Mouse (Mus musculus): ENCODE results near the gene Heatr9.
A peak's percentile ranks its signal among the peaks of the same experiment; 100 is the strongest.

Gene Heatr9

DNA sequence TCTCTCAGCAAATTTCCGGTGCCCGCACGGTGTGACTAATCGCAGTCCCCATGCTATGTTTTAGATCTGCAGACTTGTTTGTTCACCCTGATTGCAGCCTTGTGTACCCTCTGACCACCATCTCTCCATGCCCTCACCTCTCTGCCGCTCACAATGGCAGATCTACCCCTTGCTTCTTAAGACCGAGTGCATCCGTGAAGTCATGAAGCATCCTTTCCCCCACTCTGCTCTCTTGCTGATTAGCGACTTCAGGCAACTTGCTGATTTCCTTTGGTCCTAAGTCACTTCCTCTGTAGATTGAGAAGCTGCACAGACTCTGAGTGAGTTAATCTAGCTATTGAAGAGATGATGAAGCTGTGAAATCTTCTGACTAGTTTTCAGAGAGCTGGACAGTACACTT lies 12.2 kb upstream of the Heatr9 start:
- no peak for DNase-seq (ENCODE audit: extremely low spot score, low read depth, low spot score)

DNA sequence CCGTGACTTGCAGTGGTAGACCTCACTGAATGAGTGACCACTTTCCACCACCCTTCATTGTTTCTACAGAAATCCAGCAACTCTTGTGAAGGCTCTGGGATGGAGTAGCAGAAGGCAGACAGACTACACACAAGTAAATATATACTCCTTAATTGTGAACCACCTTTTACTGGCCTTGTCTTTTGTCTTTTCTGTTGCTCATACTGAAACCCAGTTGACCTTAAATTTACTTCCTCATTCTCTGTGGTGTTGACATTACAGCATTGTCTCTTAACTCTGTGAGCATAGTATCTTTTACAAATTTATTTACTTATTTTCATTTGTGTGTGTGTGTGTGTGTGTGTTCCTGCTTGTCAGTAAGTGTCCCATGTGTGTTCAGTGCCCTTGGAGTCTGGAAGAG lies 11.2 kb upstream of the Heatr9 start:
- DNase-seq (ENCODE audit: extremely low spot score, low read depth, low spot score), result no peak

DNA sequence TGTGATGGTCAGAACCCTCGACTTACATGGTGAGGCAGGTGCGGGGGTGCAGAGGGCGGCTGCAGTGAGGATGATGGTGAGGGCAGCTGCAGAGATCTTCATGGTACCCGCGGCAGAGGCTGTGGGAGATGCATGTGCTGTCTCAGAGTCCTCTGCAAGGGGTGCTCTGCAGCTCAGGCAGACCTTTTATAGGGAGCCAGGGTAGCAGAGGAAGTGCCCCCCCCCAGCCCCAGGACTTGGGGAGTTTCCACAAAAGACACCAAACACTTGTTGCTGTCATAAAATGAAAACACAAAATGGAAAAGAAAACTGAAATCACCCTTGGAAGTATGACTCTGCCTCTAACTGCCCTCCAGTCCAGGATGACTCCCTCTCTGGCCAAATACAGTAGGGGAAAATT lies 8.4 kb upstream of the Heatr9 start, which contains the start of gene Ccl5:
Gene Ccl5, minus strand, starts transcription at position 159 of the 400 bp plus-strand sequence.
- DNase-seq (ENCODE audit: extremely low spot score, low read depth, low spot score), result no peak

DNA sequence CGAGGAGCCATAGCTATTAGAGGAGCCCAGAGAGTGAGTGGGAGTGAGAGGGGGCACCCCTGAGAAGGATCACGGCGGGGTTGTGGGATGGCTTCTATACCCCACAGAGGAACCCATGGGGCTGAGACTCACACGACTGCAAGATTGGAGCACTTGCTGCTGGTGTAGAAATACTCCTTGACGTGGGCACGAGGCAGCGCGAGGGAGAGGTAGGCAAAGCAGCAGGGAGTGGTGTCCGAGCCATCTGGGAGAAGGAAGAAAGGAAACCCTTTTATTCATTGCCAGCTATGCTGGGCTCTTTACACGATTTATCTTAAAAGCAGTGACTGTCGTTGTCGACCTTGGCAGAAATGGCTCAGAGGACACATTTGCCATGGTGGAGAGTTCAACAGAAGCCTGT lies 7.0 kb upstream of the Heatr9 start:
- DNase-seq (ENCODE audit: extremely low spot score, low read depth, low spot score), result no peak

DNA sequence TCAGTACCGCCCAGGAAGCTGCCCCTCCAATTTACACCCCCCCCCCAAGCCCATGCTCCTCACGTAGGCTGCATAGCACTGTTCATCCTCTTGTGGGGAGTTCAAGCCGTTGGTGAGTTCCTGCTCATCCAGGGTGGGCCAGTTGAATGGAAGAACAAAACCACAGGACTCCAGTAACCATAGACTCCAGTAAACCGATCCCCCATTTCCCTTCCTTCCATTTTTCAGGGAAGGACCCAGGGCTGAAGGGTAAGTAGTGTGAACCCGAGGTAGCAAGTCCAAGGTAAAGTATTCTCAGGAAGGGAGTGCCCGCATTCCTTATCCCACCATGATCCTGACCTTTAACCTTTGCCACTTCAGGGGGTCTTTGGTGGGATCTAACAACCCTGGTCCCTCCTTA lies 3.6 kb downstream of the Heatr9 start:
- DNase-seq (ENCODE audit: extremely low spot score, low read depth, low spot score), result no peak

DNA sequence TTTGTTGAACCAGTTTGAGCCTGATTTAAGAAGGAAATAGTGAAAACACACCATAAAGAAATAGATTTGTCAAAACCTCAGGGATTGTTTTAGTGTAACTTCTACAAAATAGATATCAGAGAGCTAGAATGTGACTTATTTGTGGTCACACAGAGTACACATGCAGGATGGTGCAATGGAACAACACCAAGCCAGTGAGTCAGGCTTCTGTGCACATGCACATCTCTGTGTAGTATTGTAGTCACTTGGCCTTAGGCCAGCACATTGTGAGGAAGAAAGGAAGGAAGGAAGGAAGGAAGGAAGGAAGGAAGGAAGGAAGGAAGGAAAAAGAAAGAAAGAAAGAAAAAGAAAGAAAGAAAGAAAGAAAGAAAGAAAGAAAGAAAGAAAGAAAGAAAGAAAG lies 4.8 kb downstream of the Heatr9 start:
- no peak for DNase-seq (ENCODE audit: extremely low spot score, low read depth, low spot score)

DNA sequence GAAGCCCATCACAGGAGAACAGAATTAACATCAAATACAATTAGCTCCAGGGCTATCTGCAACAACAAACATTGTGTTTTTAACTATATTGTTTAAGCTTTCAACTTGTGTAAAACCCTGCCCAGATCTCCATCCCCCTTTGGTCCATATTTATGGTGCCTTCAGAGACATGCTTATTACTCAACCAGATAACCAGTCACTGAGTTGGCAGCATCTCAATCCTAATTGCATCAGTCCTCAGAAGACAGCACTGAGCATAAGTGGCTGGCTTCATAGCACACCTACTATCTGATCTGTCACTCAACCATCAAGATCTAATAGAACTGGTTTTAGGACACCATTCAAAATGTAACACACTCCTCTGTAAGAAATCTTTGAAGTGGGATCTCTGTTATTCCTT lies 12.5 kb downstream of the Heatr9 start:
- DNase-seq (ENCODE audit: extremely low spot score, low read depth, low spot score), result no peak

DNA sequence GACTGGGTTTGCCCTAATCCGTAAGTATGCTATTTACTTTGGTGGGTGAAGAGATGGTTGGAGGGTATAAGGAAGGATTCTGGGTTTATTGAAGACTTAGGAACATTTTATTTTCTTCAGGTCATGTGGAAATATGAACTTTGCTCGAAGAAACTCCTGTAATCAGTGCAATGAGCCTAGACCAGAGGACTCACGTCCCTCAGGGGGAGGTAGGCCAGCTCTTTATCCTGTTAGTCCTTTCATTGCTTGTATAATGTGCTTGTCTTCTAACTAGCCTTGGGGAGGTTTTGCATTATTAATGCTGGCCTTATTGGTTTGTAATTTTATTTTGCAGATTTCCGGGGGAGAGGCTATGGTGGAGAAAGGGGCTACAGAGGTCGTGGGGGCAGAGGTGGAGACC lies 17.7 kb downstream of the Heatr9 start:
- no peak for DNase-seq (ENCODE audit: extremely low spot score, low read depth, low spot score)

DNA sequence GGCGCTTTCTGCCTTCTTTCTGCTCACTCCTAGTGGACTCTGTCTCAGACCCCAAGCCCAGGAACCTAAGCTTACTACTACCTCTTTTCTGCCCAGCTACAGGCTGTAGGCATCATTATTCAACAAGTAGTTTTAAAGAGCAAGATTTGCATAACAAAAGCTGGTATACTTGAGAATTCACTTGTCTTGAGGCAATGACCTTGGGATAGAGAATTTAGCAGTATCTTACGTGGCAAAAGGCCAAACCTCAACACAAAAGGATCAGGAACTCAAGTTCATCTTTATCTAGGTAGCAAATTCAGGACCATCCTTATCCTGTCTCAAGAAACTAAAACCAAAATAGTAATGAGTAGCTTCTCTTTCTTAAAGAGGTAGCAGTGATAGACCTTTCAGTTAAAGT lies 26.4 kb downstream of the Heatr9 start:
- no peak for DNase-seq (ENCODE audit: extremely low spot score, low read depth, low spot score)

DNA sequence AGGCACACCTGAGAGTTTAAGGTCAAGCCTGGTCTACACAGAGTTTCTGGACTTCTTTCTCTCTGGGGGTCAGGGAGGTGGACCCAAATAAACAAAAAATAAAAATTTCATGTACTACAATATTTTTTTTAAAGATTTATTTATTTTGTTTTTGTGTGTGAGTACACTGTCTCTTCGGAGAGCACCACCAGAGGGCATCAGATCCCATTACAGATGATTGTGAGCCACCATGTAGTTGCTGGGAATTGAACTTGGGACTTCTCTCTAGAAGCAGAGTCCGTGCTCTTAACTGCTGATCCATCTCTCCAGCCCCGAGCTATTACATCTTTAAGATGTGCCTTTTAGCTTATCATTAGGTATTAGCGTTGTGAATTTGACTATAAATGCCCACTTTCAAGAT lies 30.5 kb downstream of the Heatr9 start:
- no peak for DNase-seq (ENCODE audit: extremely low spot score, low read depth, low spot score)

DNA sequence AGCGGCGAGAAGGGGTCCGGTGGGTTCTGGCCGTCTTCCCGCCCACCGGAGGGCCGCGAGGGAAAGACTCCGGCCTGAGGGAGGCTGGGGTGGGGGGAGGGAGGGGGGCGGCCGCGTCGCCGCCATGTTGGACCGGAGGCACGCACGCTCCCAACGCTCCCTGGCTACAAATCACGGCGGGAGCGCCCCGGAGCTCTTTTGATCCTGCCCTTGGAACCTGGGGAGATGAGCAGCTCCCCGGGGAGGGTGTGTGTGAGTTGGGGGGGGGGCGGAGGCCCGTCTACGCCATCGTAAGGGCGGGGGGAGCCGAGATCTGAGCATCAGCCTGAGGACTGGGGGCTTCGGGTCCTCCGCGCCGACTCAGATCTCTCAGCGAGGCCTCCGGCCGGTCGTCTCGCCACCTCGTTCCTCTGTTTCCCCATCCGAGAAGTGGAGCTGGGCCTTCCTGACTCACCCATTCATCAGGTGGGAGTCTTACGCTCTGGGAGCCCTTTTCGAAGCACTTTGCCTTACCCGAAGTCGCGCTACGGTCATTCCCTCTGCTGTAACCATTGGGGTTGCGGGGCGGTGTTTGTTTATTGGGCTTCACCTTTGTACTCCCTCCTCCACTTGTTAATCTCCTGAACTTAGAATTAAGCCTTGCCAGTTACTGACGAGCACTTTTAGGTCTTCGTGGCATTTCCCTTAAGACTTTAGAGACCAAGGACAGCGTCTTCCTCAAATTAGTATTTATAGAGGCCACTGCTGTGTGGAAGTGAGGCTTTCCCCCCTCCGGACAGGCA lies 48.5 kb downstream of the Heatr9 start:
- DNase-seq (ENCODE audit: extremely low spot score, low read depth, low spot score), result no peak

DNA sequence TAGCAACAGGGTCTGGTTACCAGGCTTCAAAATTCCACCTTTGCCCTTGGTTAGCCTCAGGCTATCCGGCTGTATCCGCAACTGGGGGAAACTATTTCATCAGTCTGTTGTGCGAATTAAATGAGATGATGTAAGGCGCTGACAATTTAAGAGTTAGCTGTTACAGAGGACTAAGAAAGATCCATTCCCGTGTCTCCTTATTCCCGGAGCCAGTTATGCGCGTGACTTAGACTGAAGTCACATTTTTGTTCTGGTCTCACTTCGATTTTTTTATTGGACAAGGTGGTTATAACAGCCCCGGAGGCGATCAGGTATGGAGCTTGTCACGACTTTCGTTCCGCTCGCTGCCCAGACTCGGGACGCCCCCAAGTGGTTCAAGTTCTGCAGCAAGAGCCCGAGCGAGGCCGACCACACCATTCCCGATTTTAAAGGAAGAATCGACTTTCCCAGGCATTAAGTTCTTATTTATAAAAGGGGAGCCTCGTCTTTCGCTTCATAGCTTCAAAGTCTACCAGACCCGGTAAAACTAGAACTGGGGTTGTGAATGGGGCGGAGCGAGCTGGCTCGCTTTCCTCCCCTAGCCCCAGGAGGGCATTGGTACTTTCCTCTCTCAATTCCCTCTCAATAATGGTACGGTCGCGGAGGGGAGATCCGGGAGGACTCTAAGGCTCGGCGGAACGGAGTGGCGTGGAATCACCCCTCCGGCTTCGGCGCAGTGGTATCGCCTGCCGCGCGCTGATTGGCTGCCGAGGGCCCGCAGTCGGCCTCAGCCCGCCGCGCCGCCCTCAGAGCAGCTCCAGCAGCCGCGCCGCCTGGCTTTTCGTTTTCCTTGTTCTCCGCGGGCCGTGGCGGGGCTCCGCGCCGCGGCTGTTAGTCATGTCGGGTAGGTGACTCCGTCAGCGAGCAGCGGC lies 49.4 kb downstream of the Heatr9 start, which contains the start of gene Taf15:
Gene Taf15, plus strand, starts transcription at position 763 of the 911 bp plus-strand sequence.
- DNase-seq (ENCODE audit: extremely low spot score, low read depth, low spot score), result peak; percentile 96

DNA sequence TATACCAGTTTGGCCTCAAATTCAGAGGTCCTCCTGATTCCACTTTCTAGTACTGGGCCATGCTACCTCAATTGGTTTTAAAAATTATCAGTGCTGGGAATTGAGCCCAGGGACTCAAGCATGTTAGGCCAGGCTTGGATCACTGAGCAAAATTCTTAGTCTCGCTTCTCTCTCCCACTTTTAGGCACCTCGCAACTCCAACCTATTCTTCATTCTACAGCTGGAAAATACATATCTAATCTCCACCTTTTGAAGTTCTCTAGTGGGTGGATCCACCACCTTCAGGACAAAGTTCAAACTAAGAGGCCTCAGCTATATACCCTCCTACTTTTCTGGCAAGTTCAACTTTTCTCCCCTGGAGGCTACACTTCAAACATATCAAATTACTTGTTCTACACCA lies 50.2 kb downstream of the Heatr9 start:
- DNase-seq (ENCODE audit: extremely low spot score, low read depth, low spot score), result no peak

DNA sequence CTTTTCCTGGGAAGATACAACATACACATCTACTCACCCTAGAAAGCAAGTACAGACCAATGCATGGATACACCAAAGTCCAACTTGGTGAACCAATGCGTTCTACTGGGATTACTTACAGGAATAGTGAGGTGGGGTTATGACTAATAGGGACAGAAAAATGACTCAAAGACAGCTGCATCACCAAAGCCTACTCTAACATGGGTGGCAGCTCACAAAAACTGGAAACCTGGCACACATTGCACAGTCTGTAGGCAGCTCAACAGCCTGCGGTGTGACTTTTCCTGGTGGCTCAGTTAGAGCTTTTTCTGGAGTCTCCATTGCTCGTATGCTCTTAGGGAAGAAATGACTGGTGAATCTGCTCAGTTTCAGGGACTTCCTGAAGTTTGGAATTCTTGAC lies 53.2 kb downstream of the Heatr9 start:
- DNase-seq (ENCODE audit: extremely low spot score, low read depth, low spot score), result no peak

DNA sequence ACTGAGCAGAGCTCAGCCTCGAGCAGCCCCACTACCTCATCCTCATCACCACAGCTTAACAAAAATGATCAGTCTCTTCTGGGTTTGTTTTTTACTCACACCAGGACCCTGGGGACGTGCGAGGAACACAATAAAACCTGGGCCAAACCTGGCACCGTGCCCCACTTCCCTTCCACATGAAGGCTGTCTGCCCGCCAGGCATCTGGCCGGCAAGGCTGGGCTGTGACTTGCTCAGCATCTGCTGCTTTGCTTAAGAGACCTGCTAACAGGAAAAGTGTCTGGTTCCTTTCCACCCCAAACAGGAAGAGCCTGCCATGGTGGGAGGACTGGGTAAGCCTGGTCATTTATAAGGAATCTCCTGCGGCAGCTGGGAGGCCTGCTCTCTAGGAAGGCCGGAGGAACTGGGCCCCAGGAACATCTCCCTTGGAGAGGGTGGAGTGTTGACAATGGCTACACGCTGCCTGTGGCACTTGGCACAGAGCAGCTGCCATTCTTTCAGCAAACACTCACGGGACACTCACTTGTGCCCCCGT lies 54.8 kb downstream of the Heatr9 start:
- DNase-seq (ENCODE audit: extremely low spot score, low read depth, low spot score), result no peak

DNA sequence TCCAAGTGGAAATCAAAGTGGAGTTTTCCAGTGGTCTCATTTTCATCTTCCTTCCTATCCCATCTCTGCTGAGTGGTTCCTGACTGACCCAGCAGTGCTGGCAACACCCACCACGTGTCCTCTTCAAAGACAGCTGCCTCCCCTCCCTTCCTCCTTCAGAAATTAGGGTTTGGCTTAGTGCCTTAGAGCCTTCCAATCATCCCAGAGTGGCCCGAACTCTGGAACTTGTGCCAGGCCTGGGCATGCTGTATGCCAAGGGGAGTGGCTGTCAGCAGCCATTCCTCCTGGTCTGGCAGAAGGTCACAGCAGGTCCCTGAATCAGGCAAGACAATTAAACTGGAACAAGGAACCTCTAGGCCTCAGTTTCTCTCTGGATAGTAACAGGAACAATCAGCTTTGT lies 56.0 kb downstream of the Heatr9 start:
- DNase-seq (ENCODE audit: extremely low spot score, low read depth, low spot score), result no peak

DNA sequence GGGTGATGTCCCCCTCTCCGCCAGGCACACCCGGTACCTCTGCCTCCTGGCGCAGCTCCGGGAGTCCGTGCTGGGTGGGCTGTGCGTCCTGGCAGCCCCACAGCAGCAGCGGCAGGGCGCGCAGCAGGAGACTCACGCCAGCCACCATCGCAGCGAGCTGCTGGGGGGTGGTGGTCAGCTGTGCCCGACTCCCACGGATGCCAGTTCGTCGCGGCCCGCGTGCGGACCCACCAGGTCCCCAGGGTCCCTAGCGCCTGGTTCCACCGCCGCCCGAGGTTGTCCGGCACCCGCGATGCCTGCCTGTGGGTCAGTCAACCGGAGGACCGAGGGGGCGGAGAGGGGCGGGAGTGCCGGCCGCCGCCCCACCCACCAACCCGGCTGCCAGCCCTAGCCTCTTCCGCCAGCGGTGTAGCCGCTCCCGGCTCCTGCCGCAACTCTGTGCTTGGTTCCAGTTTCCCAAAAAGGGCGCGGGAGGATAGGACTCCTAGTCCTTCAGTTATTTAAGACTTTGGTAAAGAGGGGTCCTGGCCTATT lies 59.2 kb downstream of the Heatr9 start, which contains the start of gene Mmp28:
Gene Mmp28, minus strand, starts transcription at position 361 of the 534 bp plus-strand sequence.
- no peak for DNase-seq (ENCODE audit: extremely low spot score, low read depth, low spot score)
